Mouse (Mus musculus): ENCODE data around the gene Tmem52.

Tmem52 gene

GRCm38 (mm10) chr4:155490456-155490855 is 21.5 kb downstream of the Tmem52 start:
- TF ChIP-seq GATA4 (IDR thresholded peaks at IDR 0.05; ENCODE audit: insufficient replicate concordance, low read length) = no peak

GRCm38 (mm10) chr4:155490990-155491504 is 22.1 kb downstream of the Tmem52 start, which contains the start of gene Gnb1:
Gene Gnb1, plus strand, starts transcription at chr4:155491361.
- TF ChIP-seq GATA4 (IDR thresholded peaks at IDR 0.05; ENCODE audit: insufficient replicate concordance, low read length) = no peak

- TF ChIP-seq GATA4 (IDR thresholded peaks at IDR 0.05; ENCODE audit: insufficient replicate concordance, low read length) = no peak
Measured at GRCm38 (mm10) chr4:155491529-155492130, 22.7 kb downstream of the Tmem52 start.

GRCm38 (mm10) chr4:155492131-155492633 is 23.3 kb downstream of the Tmem52 start:
- no peak; the same call in 1 of the 2 replicates for TF ChIP-seq GATA4 (IDR thresholded peaks at IDR 0.05; ENCODE audit: insufficient replicate concordance, low read length)

GRCm38 (mm10) chr4:155494891-155495290 is 26.0 kb downstream of the Tmem52 start:
- no peak for TF ChIP-seq GATA4 (IDR thresholded peaks at IDR 0.05; ENCODE audit: insufficient replicate concordance, low read length)

- no peak for TF ChIP-seq GATA4 (IDR thresholded peaks at IDR 0.05; ENCODE audit: insufficient replicate concordance, low read length)
Measured at GRCm38 (mm10) chr4:155497963-155498362, 29.0 kb downstream of the Tmem52 start.

- TF ChIP-seq GATA4 (IDR thresholded peaks at IDR 0.05; ENCODE audit: insufficient replicate concordance, low read length) = no peak
Measured at GRCm38 (mm10) chr4:155501126-155501525, 32.2 kb downstream of the Tmem52 start.

- TF ChIP-seq GATA4 (IDR thresholded peaks at IDR 0.05; ENCODE audit: insufficient replicate concordance, low read length) = no peak
Measured at GRCm38 (mm10) chr4:155505067-155505466, 36.2 kb downstream of the Tmem52 start.

GRCm38 (mm10) chr4:155505671-155506295 is 36.9 kb downstream of the Tmem52 start:
- TF ChIP-seq GATA4 (IDR thresholded peaks at IDR 0.05; ENCODE audit: insufficient replicate concordance, low read length) = no peak

GRCm38 (mm10) chr4:155508614-155509013 is 39.7 kb downstream of the Tmem52 start:
- TF ChIP-seq GATA4 (IDR thresholded peaks at IDR 0.05; ENCODE audit: insufficient replicate concordance, low read length) = no peak

GRCm38 (mm10) chr4:155510981-155511380 is 42.1 kb downstream of the Tmem52 start:
- no peak for TF ChIP-seq GATA4 (IDR thresholded peaks at IDR 0.05; ENCODE audit: insufficient replicate concordance, low read length)

GRCm38 (mm10) chr4:155514810-155515209 is 45.9 kb downstream of the Tmem52 start:
- TF ChIP-seq GATA4 (IDR thresholded peaks at IDR 0.05; ENCODE audit: insufficient replicate concordance, low read length) = no peak

GRCm38 (mm10) chr4:155517948-155518517 is 49.1 kb downstream of the Tmem52 start:
- no peak for TF ChIP-seq GATA4 (IDR thresholded peaks at IDR 0.05; ENCODE audit: insufficient replicate concordance, low read length)

Data from liver, adult (tissue).